Mouse (Mus musculus) limb, embryonic 15.5 days (tissue): Measurements from ENCODE around the gene Ran. TPM values are rescaled to one million over a fixed set of nuclear protein-coding genes. Genes with fewer than 3 reads are reported as not detected.

Experiments
- ATAC-seq: fragments of 200-750 bp; cut with Nextera tagmentation; 2 replicates; pipeline ENCODE4 v1.8.0; 2017; ENCODE audit warnings: low read depth, moderate TSS enrichment; ENCODE audit not compliant: insufficient number of reproducible peaks, low FRiP score, low TSS enrichment
- H3K27ac ChIP-seq: fragments of 300-500 bp; sonication (generic); 2 replicates; pipeline ENCODE4 v1.5.1; 2015; ENCODE audit warnings: moderate library complexity, mild to moderate bottlenecking, inconsistent platforms
- H3K27me3 ChIP-seq: fragments of 300-500 bp; sonication (generic); 2 replicates; pipeline ENCODE4 v1.6.1; 2015; ENCODE audit warnings: inconsistent platforms
- H3K36me3 ChIP-seq: fragments of 300-500 bp; sonication (generic); 2 replicates; pipeline ENCODE4 v1.6.1; 2015; ENCODE audit warnings: inconsistent platforms
- H3K4me1 ChIP-seq: fragments of 300-500 bp; sonication (generic); 2 replicates; pipeline ENCODE4 v1.6.1; 2015; ENCODE audit warnings: inconsistent platforms
- H3K4me2 ChIP-seq: fragments of 300-500 bp; sonication (generic); 2 replicates; pipeline ENCODE4 v1.6.1; 2015; ENCODE audit warnings: mild to moderate bottlenecking, inconsistent platforms
- H3K4me3 ChIP-seq: fragments of 300-500 bp; sonication (generic); 2 replicates; pipeline ENCODE4 v1.5.1; 2015; ENCODE audit warnings: mild to moderate bottlenecking, inconsistent platforms
- H3K9ac ChIP-seq: fragments of 300-500 bp; sonication (generic); 2 replicates; pipeline ENCODE4 v1.6.1; 2015; ENCODE audit warnings: inconsistent platforms
- H3K9me3 ChIP-seq: fragments of 300-500 bp; sonication (generic); 2 replicates; pipeline ENCODE4 v1.6.1; 2016; ENCODE audit warnings: inconsistent platforms
- WGBS: fragments of 180-500 bp; shearing (Covaris S2); methylation state at CpG from one replicate; pipeline ENCODE4 v1.1.7; 2015; 5-methylcytosine and 5-hydroxymethylcytosine counted together
- polyA plus RNA-seq: library from polyadenylated mRNA; unstranded; fragments of >200 nt; fragmentation: Nextera tagmentation; extraction: Ambion mirVana; gene quantifications from 2 replicates; pipeline ENCODE4 v1.2.1, GENCODE M21; 2015

Ran gene
- polyA plus RNA-seq, 1 experiment from 2014 or later: 441 TPM

- ATAC-seq: no peak
- no peak overlapping the region for H3K27ac ChIP-seq
- no peaks in the 10 kb centered on the region for H3K9me3 ChIP-seq
- no peaks in the 10 kb centered on the region for H3K27me3 ChIP-seq
- no peak overlapping the region for H3K9ac ChIP-seq
- no peaks in the 10 kb centered on the region for H3K36me3 ChIP-seq
- WGBS: 87% methylated on average over 3 of the region's 3 CpGs
- peaks cover 4% of the 10 kb centered on the region; the same call in 1 of the 2 replicates for H3K4me1 ChIP-seq
- no peak overlapping the region for H3K4me3 ChIP-seq
- no peak overlapping the region for H3K4me2 ChIP-seq
These were observed 3.5 kb upstream of the Ran start for GRCm38 (mm10) chr5:129016370-129016769.

- ATAC-seq: no peak
- WGBS: 83% methylated on average over 13 of the region's 13 CpGs
These were observed 933 bp upstream of the Ran start for GRCm38 (mm10) chr5:129018782-129019489.

GRCm38 (mm10) chr5:129020300-129020668 is 415 bp downstream of the Ran start:
- 0% methylated on average over 46 of the region's 56 CpGs for WGBS
- peak; percentile 77 for ATAC-seq
- Histone ChIP-seq H3K36me3 (peaks cover 12% of the 10 kb centered on the region), H3K4me2 (peak overlapping the region; percentile 59), H3K9me3 (no peaks in the 10 kb centered on the region), H3K9ac (peak overlapping the region; percentile 93), H3K4me3 (peak overlapping the region; percentile 93), H3K27ac (peak overlapping the region; percentile 97), H3K27me3 (no peaks in the 10 kb centered on the region), H3K4me1 (peaks cover 8% of the 10 kb centered on the region)

More at GRCm38 (mm10) chr5:129018782-129019489, 933 bp upstream of the Ran start:
- H3K36me3 ChIP-seq: peaks cover 3% of the 10 kb centered on the region; the same call in 1 of the 2 replicates
- H3K9ac ChIP-seq: peak overlapping the region; percentile 58; the same call in 1 of the 2 replicates
- H3K4me1 ChIP-seq: peaks cover 8% of the 10 kb centered on the region
- peak overlapping the region; percentile 93 for H3K4me3 ChIP-seq
- H3K9me3 ChIP-seq: no peaks in the 10 kb centered on the region
- peak overlapping the region; percentile 59 for H3K4me2 ChIP-seq
- no peaks in the 10 kb centered on the region for H3K27me3 ChIP-seq
- peak overlapping the region; percentile 95 for H3K27ac ChIP-seq

DNA sequence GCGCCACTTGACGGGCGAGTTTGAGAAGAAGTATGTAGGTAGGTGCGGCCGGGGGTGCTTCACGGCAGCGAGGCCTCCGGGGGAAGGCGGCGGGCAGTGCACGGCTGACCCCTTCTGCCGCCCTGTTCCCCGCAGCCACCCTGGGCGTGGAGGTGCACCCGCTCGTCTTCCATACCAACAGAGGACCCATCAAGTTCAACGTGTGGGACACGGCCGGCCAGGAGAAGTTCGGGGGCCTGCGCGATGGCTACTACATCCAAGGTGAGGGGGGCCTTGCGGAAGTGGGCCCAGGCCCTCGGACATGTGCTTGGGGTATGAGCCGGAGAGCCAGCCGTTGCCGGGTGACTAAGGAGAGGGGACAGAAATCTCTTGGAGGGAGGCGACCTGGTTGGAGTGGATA is 862 bp downstream of the Ran start:
- Histone ChIP-seq H3K4me1 (peaks cover 8% of the 10 kb centered on the region), H3K9me3 (no peaks in the 10 kb centered on the region), H3K27me3 (no peaks in the 10 kb centered on the region), H3K9ac (peak overlapping the region; percentile 93), H3K27ac (peak overlapping the region; percentile 97), H3K4me3 (peak overlapping the region; percentile 93), H3K36me3 (peaks cover 15% of the 10 kb centered on the region), H3K4me2 (peak overlapping the region; percentile 59)
- WGBS: 2% methylated on average over 28 of the region's 28 CpGs
- ATAC-seq: no peak

DNA sequence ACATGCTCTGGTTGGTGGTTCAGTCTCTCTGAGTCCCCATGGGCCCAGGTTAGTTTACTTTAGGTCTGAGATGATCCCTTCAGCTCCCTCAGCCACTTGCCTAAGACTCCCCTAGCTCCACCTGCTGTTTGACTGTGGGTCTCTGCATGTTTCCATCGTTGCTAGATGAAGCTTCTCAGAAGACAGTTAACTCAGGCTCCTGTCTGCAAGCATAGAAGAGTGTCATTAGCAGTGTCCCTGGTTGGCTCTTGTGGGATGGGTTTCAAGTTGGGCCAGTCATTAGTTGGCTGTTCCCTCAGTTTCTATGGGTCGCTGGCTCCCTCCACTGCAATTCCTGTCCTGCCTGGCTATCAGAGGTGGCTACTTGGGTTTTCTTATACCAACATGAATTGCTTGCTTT is 5.2 kb downstream of the Ran start:
- Histone ChIP-seq H3K9ac (no peak overlapping the region), H3K27me3 (no peaks in the 10 kb centered on the region), H3K36me3 (peaks cover 22% of the 10 kb centered on the region), H3K4me2 (no peak overlapping the region), H3K9me3 (no peaks in the 10 kb centered on the region), H3K4me3 (no peak overlapping the region), H3K27ac (no peak overlapping the region), H3K4me1 (peaks cover 5% of the 10 kb centered on the region; the same call in 1 of the 2 replicates)
- 35% methylated on average over 2 of the region's 2 CpGs for WGBS
- no peak for ATAC-seq

DNA sequence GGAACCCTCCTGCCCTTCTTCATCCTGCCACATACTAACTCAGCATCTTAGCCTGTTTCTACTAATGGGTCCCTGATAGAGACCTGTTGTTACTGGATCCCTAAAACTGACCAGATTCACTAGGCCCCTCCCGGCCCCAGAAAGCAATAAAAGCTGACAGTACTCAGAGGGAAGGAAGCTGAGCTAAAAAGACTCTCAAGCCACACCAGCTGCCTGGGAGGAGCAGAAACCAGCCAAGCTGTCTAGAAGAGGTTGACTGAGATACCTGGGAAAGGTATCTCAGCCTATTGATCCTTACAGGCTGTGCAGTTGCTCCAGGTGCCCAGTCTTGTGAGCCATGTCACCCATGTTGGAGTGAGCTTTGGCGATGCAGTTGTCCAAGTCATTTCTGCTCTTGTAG is 5.9 kb downstream of the Ran start:
- no peak overlapping the region for H3K4me3 ChIP-seq
- no peak overlapping the region for H3K9ac ChIP-seq
- no peak overlapping the region for H3K4me2 ChIP-seq
- H3K4me1 ChIP-seq: peaks cover 5% of the 10 kb centered on the region; the same call in 1 of the 2 replicates
- 78% methylated on average over 2 of the region's 2 CpGs for WGBS
- H3K36me3 ChIP-seq: peaks cover 22% of the 10 kb centered on the region
- H3K27ac ChIP-seq: no peak overlapping the region
- no peak for ATAC-seq
- H3K27me3 ChIP-seq: no peaks in the 10 kb centered on the region
- H3K9me3 ChIP-seq: no peaks in the 10 kb centered on the region

DNA sequence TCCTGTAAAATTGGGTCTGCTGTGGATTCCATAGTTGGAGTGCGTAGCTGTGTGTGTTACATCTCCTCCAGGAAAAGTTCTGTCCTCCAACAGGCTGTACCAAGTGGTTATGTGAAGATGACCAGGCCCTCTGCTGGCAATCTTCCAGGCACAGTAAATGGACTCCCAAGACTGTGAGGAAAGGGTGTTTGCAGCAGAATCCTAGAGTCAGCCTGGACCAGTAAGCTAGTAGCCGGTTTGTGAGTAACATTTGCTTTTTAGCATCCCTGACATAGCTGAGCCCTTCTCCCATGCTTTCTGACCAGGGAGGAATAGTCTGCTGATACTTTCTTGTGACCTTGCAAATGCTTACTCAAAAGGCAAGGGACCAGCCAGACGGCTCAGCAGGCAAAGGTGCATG is 6.3 kb downstream of the Ran start:
- H3K9me3 ChIP-seq: no peaks in the 10 kb centered on the region
- no peak overlapping the region for H3K4me2 ChIP-seq
- H3K27me3 ChIP-seq: no peaks in the 10 kb centered on the region
- no peak overlapping the region for H3K9ac ChIP-seq
- WGBS: 86% methylated on average over 3 of the region's 3 CpGs
- no peak for ATAC-seq
- H3K4me1 ChIP-seq: peaks cover 5% of the 10 kb centered on the region; the same call in 1 of the 2 replicates
- H3K27ac ChIP-seq: no peak overlapping the region
- H3K4me3 ChIP-seq: no peak overlapping the region
- H3K36me3 ChIP-seq: peaks cover 22% of the 10 kb centered on the region

DNA sequence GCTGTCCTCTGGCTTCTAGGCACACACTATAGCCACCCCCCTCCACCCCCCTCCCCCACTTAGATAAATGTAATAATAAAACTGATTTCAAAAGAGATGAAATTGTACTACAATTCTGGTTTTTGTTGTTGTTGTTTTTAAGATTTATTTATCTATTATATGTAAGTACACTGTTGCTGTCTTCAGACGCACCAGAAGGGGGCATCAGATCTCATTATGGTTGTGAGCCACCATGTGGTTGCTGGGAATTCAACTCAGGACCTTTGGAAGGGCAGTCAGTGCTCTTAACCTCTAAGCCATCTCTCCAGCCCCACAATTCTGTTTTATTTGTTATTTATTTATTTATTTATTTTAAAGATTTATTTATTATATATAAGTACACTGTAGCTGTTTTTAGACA is 6.8 kb downstream of the Ran start:
- no peak overlapping the region for H3K4me3 ChIP-seq
- no peaks in the 10 kb centered on the region for H3K9me3 ChIP-seq
- ATAC-seq: no peak
- WGBS: 73% methylated on average over 1 of the region's 1 CpGs
- peaks cover 2% of the 10 kb centered on the region; the same call in 1 of the 2 replicates for H3K4me1 ChIP-seq
- H3K27ac ChIP-seq: no peak overlapping the region
- H3K36me3 ChIP-seq: peaks cover 22% of the 10 kb centered on the region
- H3K9ac ChIP-seq: no peak overlapping the region
- H3K27me3 ChIP-seq: no peaks in the 10 kb centered on the region
- no peak overlapping the region for H3K4me2 ChIP-seq

DNA sequence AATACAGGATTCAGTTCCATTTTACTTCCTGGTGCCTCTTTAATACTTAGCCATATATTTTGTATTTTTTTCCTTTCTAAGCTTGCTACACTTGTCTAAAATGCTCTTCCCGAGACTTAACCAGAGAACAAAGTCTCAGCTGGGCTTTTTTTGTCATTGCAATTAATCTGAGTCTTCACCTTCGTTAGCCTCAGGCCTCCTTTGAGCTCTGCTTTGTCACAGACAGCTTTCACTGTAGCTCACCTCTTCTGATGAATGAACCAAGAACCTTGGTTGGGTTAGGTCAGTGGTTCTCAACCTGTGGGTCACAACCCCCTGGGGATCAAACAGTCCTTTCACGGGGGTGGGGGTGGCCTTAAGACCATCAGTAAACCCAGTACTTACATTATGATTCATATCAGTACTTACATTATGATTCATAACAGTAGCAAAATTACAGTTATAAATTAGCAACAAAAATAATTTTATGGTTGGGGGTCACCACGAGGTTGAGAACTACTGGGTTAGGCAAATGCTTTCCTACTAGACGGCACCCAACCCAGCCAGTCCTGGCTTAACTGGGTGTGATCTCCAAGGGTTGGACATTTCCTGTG is 9.4 kb downstream of the Ran start:
- no peak overlapping the region for H3K4me3 ChIP-seq
- 70% methylated on average over 5 of the region's 5 CpGs for WGBS
- ATAC-seq: no peak
- no peaks in the 10 kb centered on the region for H3K9me3 ChIP-seq
- peaks cover 19% of the 10 kb centered on the region for H3K36me3 ChIP-seq
- no peak overlapping the region for H3K4me2 ChIP-seq
- H3K9ac ChIP-seq: no peak overlapping the region
- no peaks in the 10 kb centered on the region for H3K4me1 ChIP-seq
- H3K27ac ChIP-seq: no peak overlapping the region
- H3K27me3 ChIP-seq: no peaks in the 10 kb centered on the region

- H3K4me3 ChIP-seq: no peak overlapping the region
- no peaks in the 10 kb centered on the region for H3K27me3 ChIP-seq
- H3K27ac ChIP-seq: no peak overlapping the region
- H3K36me3 ChIP-seq: no peaks in the 10 kb centered on the region
- WGBS: 85% methylated on average over 5 of the region's 5 CpGs
- no peak for ATAC-seq
- no peak overlapping the region for H3K4me2 ChIP-seq
- no peaks in the 10 kb centered on the region for H3K4me1 ChIP-seq
- H3K9ac ChIP-seq: no peak overlapping the region
- no peaks in the 10 kb centered on the region for H3K9me3 ChIP-seq
These were observed 16.8 kb downstream of the Ran start for GRCm38 (mm10) chr5:129036678-129037077.

DNA sequence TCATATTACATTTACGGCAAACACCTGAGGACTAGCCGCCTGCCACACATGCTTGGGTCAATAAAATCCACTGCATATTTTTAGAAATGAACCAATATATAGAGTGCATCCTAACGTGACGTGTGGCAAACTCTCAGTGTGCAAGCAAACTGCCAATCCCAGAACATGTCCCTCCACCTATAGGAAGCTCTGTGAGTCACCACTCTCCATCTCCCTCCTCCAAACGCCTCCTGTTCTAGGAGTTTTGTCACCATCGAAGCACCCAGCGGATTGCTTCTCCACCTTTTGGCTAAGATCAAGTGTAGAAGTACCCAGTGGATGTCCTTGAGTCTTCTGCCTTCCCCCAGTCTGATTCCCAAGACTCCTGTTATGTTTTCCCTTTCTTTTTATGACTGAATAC is 17.9 kb downstream of the Ran start:
- 57% methylated on average over 7 of the region's 7 CpGs for WGBS
- H3K9ac ChIP-seq: no peak overlapping the region
- no peak overlapping the region for H3K4me3 ChIP-seq
- H3K4me2 ChIP-seq: no peak overlapping the region
- no peaks in the 10 kb centered on the region for H3K9me3 ChIP-seq
- H3K27ac ChIP-seq: no peak overlapping the region
- ATAC-seq: no peak
- no peaks in the 10 kb centered on the region for H3K4me1 ChIP-seq
- no peaks in the 10 kb centered on the region for H3K36me3 ChIP-seq
- no peaks in the 10 kb centered on the region for H3K27me3 ChIP-seq
